Mouse (Mus musculus): ENCODE measurements at regions not wholly inside any gene's neighbourhood (a gene's known extent, or its start where the extent isn't known, plus 50 kb on each side); places are given as distances from the start of the nearest gene placed in this dataset.

DNA sequence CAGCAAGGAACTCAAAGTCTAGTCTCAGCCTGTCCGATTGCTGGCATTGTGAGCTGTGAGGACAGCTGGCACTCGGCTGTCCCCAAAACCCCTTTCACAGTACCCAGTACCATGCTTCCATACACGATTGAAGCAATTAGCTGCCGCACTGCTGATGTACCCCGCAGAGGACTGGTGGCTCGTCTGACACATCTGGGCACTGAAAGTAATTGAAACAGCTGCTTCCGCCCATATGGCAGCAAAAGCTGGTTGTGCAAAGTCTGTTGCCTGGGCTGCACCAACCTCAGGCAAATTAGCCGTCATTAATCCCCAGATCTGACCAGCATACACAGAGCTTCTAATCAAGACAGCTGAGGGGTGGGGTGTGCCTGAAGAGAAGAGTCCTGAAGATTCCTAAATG is 313.1 kb upstream of the Arrdc4 start:
- TF ChIP-seq RAD21 (IDR thresholded peaks at IDR 0.05; ENCODE audit: low read depth, low read length) (no peak), MEF2A (IDR thresholded peaks at IDR 0.05; ENCODE audit: extremely low read depth, insufficient replicate concordance, low read depth, low read length, poor library complexity, severe bottlenecking) (no peak), MYC (IDR thresholded peaks at IDR 0.05; ENCODE audit: low read depth, low read length) (no peak), TBP (IDR thresholded peaks at IDR 0.05; ENCODE audit: low read depth, low read length) (no peak), MAX (IDR thresholded peaks at IDR 0.05; ENCODE audit: low read length) (no peak), ETS1 (IDR thresholded peaks at IDR 0.05; ENCODE audit: low read depth, low read length) (no peak), POLR2A (IDR thresholded peaks at IDR 0.05; ENCODE audit: control insufficient read depth in 1 of 2, insufficient read depth in 1 of 2, low read depth in 1 of 2, low read length in 2 of 2, poor library complexity in 1 of 2) (no peak), USF1 (IDR thresholded peaks at IDR 0.05; ENCODE audit: low read depth, low read length) (no peak), SIN3A (IDR thresholded peaks at IDR 0.05; ENCODE audit: low read length) (no peak)
- Histone ChIP-seq H3K9me3 (replicated peaks; ENCODE audit: insufficient read depth, low read length) (no peaks in the 10 kb centered on the region), H3K27ac (ENCODE audit: control insufficient read depth, low read depth, low read length) (no peak overlapping the region), H3K4me1 (ENCODE audit: control insufficient read depth in 1 of 2, insufficient read depth in 2 of 2, low read length in 2 of 2) (no peaks in the 10 kb centered on the region), H3K4me3 (ENCODE audit: control insufficient read depth in 1 of 2, insufficient read depth in 1 of 2, low read depth in 2 of 2, low read length in 2 of 2) (no peak overlapping the region), H3K36me3 (ENCODE audit: control insufficient read depth in 1 of 2, insufficient read depth in 2 of 2, low read length in 2 of 2) (no peaks in the 10 kb centered on the region), H3K79me2 (ENCODE audit: control insufficient read depth, insufficient read depth, low read length, poor library complexity) (no peaks in the 10 kb centered on the region), H3K27me3 (ENCODE audit: control insufficient read depth in 1 of 2, insufficient read depth in 2 of 2, low read length in 2 of 2) (no peaks in the 10 kb centered on the region), H3K9ac (ENCODE audit: control insufficient read depth, low read depth, low read length, poor library complexity, severe bottlenecking) (no peak overlapping the region)
- no peak for DNase-seq (ENCODE audit: low read depth, low spot score)

- H3K9ac ChIP-seq (ENCODE audit: control insufficient read depth, low read depth, low read length, poor library complexity, severe bottlenecking) = no peak overlapping the region
- H3K27me3 ChIP-seq (ENCODE audit: control insufficient read depth in 1 of 2, insufficient read depth in 2 of 2, low read length in 2 of 2) = no peaks in the 10 kb centered on the region
- no peaks in the 10 kb centered on the region for H3K36me3 ChIP-seq (ENCODE audit: control insufficient read depth in 1 of 2, insufficient read depth in 2 of 2, low read length in 2 of 2)
- H3K4me1 ChIP-seq (ENCODE audit: control insufficient read depth in 1 of 2, insufficient read depth in 2 of 2, low read length in 2 of 2) = no peaks in the 10 kb centered on the region
- no peak overlapping the region for H3K27ac ChIP-seq (ENCODE audit: control insufficient read depth, low read depth, low read length)
- no peak overlapping the region for H3K4me3 ChIP-seq (ENCODE audit: control insufficient read depth in 1 of 2, insufficient read depth in 1 of 2, low read depth in 2 of 2, low read length in 2 of 2)
- TF ChIP-seq POLR2A (IDR thresholded peaks at IDR 0.05; ENCODE audit: control insufficient read depth in 1 of 2, insufficient read depth in 1 of 2, low read depth in 1 of 2, low read length in 2 of 2, poor library complexity in 1 of 2) (no peak), GABPA (IDR thresholded peaks at IDR 0.05; ENCODE audit: low read depth, low read length) (no peak), MAZ (IDR thresholded peaks at IDR 0.05; ENCODE audit: low read depth, low read length) (no peak), MAFK (IDR thresholded peaks at IDR 0.05; ENCODE audit: borderline replicate concordance, low read depth, low read length) (no peak), ZNF384 (IDR thresholded peaks at IDR 0.05; ENCODE audit: low read depth, low read length) (no peak)
- H3K79me2 ChIP-seq (ENCODE audit: control insufficient read depth, insufficient read depth, low read length, poor library complexity) = no peaks in the 10 kb centered on the region
- no peaks in the 10 kb centered on the region for H3K9me3 ChIP-seq (replicated peaks; ENCODE audit: insufficient read depth, low read length)
- DNase-seq (ENCODE audit: low read depth, low spot score) = no peak
Measured at GRCm38 (mm10) chr7:69061242-69061641, 312.2 kb upstream of the Arrdc4 start.

- Histone ChIP-seq H3K79me2 (ENCODE audit: control insufficient read depth, insufficient read depth, low read length, poor library complexity) (no peaks in the 10 kb centered on the region), H3K9me3 (replicated peaks; ENCODE audit: insufficient read depth, low read length) (no peaks in the 10 kb centered on the region), H3K9ac (ENCODE audit: control insufficient read depth, low read depth, low read length, poor library complexity, severe bottlenecking) (no peak overlapping the region), H3K27ac (ENCODE audit: control insufficient read depth, low read depth, low read length) (no peak overlapping the region), H3K36me3 (ENCODE audit: control insufficient read depth in 1 of 2, insufficient read depth in 2 of 2, low read length in 2 of 2) (no peaks in the 10 kb centered on the region), H3K4me1 (ENCODE audit: control insufficient read depth in 1 of 2, insufficient read depth in 2 of 2, low read length in 2 of 2) (no peaks in the 10 kb centered on the region), H3K4me3 (ENCODE audit: control insufficient read depth in 1 of 2, insufficient read depth in 1 of 2, low read depth in 2 of 2, low read length in 2 of 2) (no peak overlapping the region), H3K27me3 (ENCODE audit: control insufficient read depth in 1 of 2, insufficient read depth in 2 of 2, low read length in 2 of 2) (no peaks in the 10 kb centered on the region)
- DNase-seq (ENCODE audit: low read depth, low spot score) = no peak
- no peak for TF ChIP-seq RCOR1 (IDR thresholded peaks at IDR 0.05; ENCODE audit: low read depth, low read length)
- no peak for TF ChIP-seq USF1 (IDR thresholded peaks at IDR 0.05; ENCODE audit: low read depth, low read length)
- no peak for TF ChIP-seq POLR2A (IDR thresholded peaks at IDR 0.05; ENCODE audit: control insufficient read depth in 1 of 2, insufficient read depth in 1 of 2, low read depth in 1 of 2, low read length in 2 of 2, poor library complexity in 1 of 2)
- no peak for TF ChIP-seq EP300 (IDR thresholded peaks at IDR 0.05; ENCODE audit: low read depth in 1 of 2, low read length in 2 of 2)
- no peak for TF ChIP-seq BHLHE40 (IDR thresholded peaks at IDR 0.05; ENCODE audit: borderline replicate concordance, low read depth, low read length)
- TF ChIP-seq ETS1 (IDR thresholded peaks at IDR 0.05; ENCODE audit: low read depth, low read length) = no peak
- no peak for TF ChIP-seq E2F4 (IDR thresholded peaks at IDR 0.05; ENCODE audit: borderline replicate concordance, low read depth, low read length)
- no peak for TF ChIP-seq MYB (IDR thresholded peaks at IDR 0.05; ENCODE audit: low read depth, low read length)
- no peak for TF ChIP-seq CHD2 (IDR thresholded peaks at IDR 0.05; ENCODE audit: low read length)
- no peak for TF ChIP-seq KAT2A (conservative IDR thresholded peaks at IDR 0.05; ENCODE audit: low read depth, low read length)
- TF ChIP-seq MAZ (IDR thresholded peaks at IDR 0.05; ENCODE audit: low read depth, low read length) = no peak
- no peak for TF ChIP-seq HCFC1 (IDR thresholded peaks at IDR 0.05; ENCODE audit: low read depth, low read length)
- TF ChIP-seq ZNF384 (IDR thresholded peaks at IDR 0.05; ENCODE audit: low read depth, low read length) = no peak
- no peak for TF ChIP-seq ELF1 (IDR thresholded peaks at IDR 0.05; ENCODE audit: low read depth, low read length)
- no peak for TF ChIP-seq RAD21 (IDR thresholded peaks at IDR 0.05; ENCODE audit: low read depth, low read length)
Measured at GRCm38 (mm10) chr7:69016575-69016974, 267.5 kb upstream of the Arrdc4 start.

Data from MEL (cell line).